Comparison of ENCODE assay signal across 8 mouse cellular contexts in genomic region chr6:38252139-38252538, GRCm38 (mm10). TPM values are rescaled to one million over a fixed set of nuclear protein-coding genes. Genes with fewer than 3 reads are reported as not detected.
DNase-seq lines count a peak whose midpoint lies in the region; ATAC-seq and TF ChIP-seq lines count a peak whose summit lies in the region.

No protein-coding gene starts in this region.

- WGBS in intestine, embryonic 14.5 days = 54% methylated on average over 10 of the region's 10 CpGs
- WGBS in intestine, postnatal 0 days = 82% methylated on average over 10 of the region's 10 CpGs
- WGBS in hindbrain, embryonic 10.5 days = 72% methylated on average over 10 of the region's 10 CpGs
- WGBS in olfactory bulb, adult 2 months = 86% methylated on average over 10 of the region's 10 CpGs

- no peak for TF ChIP-seq CTCF in intestine, postnatal 0 days (IDR thresholded peaks at IDR 0.05; ENCODE audit: low read depth)
- no peak for TF ChIP-seq CTCF in olfactory bulb, adult 2 months (IDR thresholded peaks at IDR 0.05; ENCODE audit: insufficient read depth, low read depth, low read length)

- H3K4me2 ChIP-seq in intestine, embryonic 14.5 days (ENCODE audit: low read length) = peak overlapping the region; percentile 84
- H3K4me2 ChIP-seq in intestine, postnatal 0 days (replicated peaks; ENCODE audit: low read depth) = no peak overlapping the region

- ATAC-seq in intestine, embryonic 14.5 days (replicated peaks; ENCODE audit: low FRiP score, low TSS enrichment, low read depth) = no peak
- ATAC-seq in intestine, postnatal 0 days = no peak

- H3K9ac ChIP-seq in intestine, embryonic 14.5 days (ENCODE audit: low read length) = no peak overlapping the region
- H3K9ac ChIP-seq in intestine, postnatal 0 days (ENCODE audit: low read depth, low read length) = no peak overlapping the region

- H3K27ac ChIP-seq in intestine, embryonic 14.5 days (ENCODE audit: low read depth) = no peak overlapping the region
- no peak overlapping the region for H3K27ac ChIP-seq in intestine, postnatal 0 days (ENCODE audit: low read depth, low read length)
- H3K27ac ChIP-seq in hindbrain, embryonic 10.5 days = peak overlapping the region; percentile 98
- H3K27ac ChIP-seq in olfactory bulb, adult 2 months (ENCODE audit: insufficient read depth, low read depth, low read length) = no peak overlapping the region

- no peaks in the 10 kb centered on the region for H3K9me3 ChIP-seq in intestine, embryonic 14.5 days (ENCODE audit: control insufficient read depth, low read length)
- no peaks in the 10 kb centered on the region for H3K9me3 ChIP-seq in intestine, postnatal 0 days (ENCODE audit: control insufficient read depth)
- no peaks in the 10 kb centered on the region for H3K9me3 ChIP-seq in hindbrain, embryonic 10.5 days

- TF ChIP-seq POLR2A in olfactory bulb, adult 2 months (IDR thresholded peaks at IDR 0.05; ENCODE audit: insufficient read depth, low read depth, low read length) = no peak

- no peak for DNase-seq in intestine, embryonic 14.5 days (ENCODE audit: low spot score)
- DNase-seq in hindbrain, embryonic 10.5 days (ENCODE audit: low spot score) = no peak
- DNase-seq in kidney, postnatal 4 days = peak; percentile 29 to 37
- DNase-seq in cerebellum, adult 9-11 months = no peak
- no peak for DNase-seq in gastrocnemius, adult 8-10 months (ENCODE audit: low spot score in 2 of 2)
- DNase-seq in cerebellum, postnatal 36 days = no peak

- 0 out of 2 replicates have a peak overlapping the region, but pooled peaks have one; percentile 52 for H3K4me3 ChIP-seq in intestine, embryonic 14.5 days (ENCODE audit: low read depth, low read length)
- H3K4me3 ChIP-seq in intestine, postnatal 0 days (ENCODE audit: low read depth, low read length) = no peak overlapping the region
- peak overlapping the region; percentile 75 for H3K4me3 ChIP-seq in hindbrain, embryonic 10.5 days
- H3K4me3 ChIP-seq in olfactory bulb, adult 2 months (ENCODE audit: insufficient read depth, low read depth, low read length) = peak overlapping the region; percentile 31

- H3K4me1 ChIP-seq in intestine, embryonic 14.5 days (replicated peaks; ENCODE audit: control insufficient read depth, insufficient read depth, low read length) = peaks cover 24% of the 10 kb centered on the region
- no peaks in the 10 kb centered on the region; the same call in 1 of the 2 replicates for H3K4me1 ChIP-seq in intestine, postnatal 0 days (replicated peaks; ENCODE audit: control insufficient read depth, insufficient read depth, low read length)
- H3K4me1 ChIP-seq in hindbrain, embryonic 10.5 days (replicated peaks) = peaks cover 45% of the 10 kb centered on the region
- H3K4me1 ChIP-seq in olfactory bulb, adult 2 months (ENCODE audit: control insufficient read depth, insufficient read depth, low read length) = peaks cover 19% of the 10 kb centered on the region

- H3K27me3 ChIP-seq in intestine, embryonic 14.5 days (replicated peaks; ENCODE audit: control insufficient read depth, insufficient read depth, low read length) = no peaks in the 10 kb centered on the region
- H3K27me3 ChIP-seq in intestine, postnatal 0 days (replicated peaks; ENCODE audit: control insufficient read depth, insufficient read depth, low read length) = no peaks in the 10 kb centered on the region
- H3K27me3 ChIP-seq in hindbrain, embryonic 10.5 days (ENCODE audit: insufficient read depth, poor library complexity, severe bottlenecking) = peaks cover 6% of the 10 kb centered on the region; the same call in 1 of the 2 replicates

- H3K36me3 ChIP-seq in intestine, embryonic 14.5 days (ENCODE audit: control insufficient read depth, insufficient read depth, low read length) = no peaks in the 10 kb centered on the region
- H3K36me3 ChIP-seq in intestine, postnatal 0 days (ENCODE audit: control insufficient read depth, insufficient read depth) = no peaks in the 10 kb centered on the region
- H3K36me3 ChIP-seq in hindbrain, embryonic 10.5 days = no peaks in the 10 kb centered on the region

RNA-seq across cellular contexts. Expression of gene D630045J12Rik, which starts 1.7 kb away (rescaled TPM):
- 5.6 and 6.9 TPM in 2 replicates for polyA plus RNA-seq in intestine, embryonic 14.5 days (2014; fragmentation: Nextera tagmentation; extraction: Ambion mirVana)
- 0.52 and 0.58 TPM in 2 replicates for polyA plus RNA-seq in intestine, postnatal 0 days (2015; fragmentation: Nextera tagmentation; extraction: Ambion mirVana)
- 6.9 and 8.4 TPM in 2 replicates for polyA plus RNA-seq in hindbrain, embryonic 10.5 days (2016; fragmentation: Nextera tagmentation; extraction: Ambion mirVana)
- polyA plus RNA-seq in olfactory bulb, adult 2 months (2012; ENCODE audit: insufficient read depth, insufficient read length, low replicate concordance, missing spikeins) = not detected in 2 replicates
- total RNA-seq in gastrocnemius, adult 8-10 months (2022) = under 1 TPM; 0.15 to 0.73 (median 0.24) TPM

RNA-seq across cellular contexts. Expression of gene Zc3hav1l, which starts 46.9 kb away (rescaled TPM):
- 12.8 and 15.6 TPM in 2 replicates for polyA plus RNA-seq in intestine, embryonic 14.5 days (2014; fragmentation: Nextera tagmentation; extraction: Ambion mirVana)
- polyA plus RNA-seq in intestine, postnatal 0 days (2015; fragmentation: Nextera tagmentation; extraction: Ambion mirVana) = 1.6 TPM in 2 replicates
- polyA plus RNA-seq in hindbrain, embryonic 10.5 days (2016; fragmentation: Nextera tagmentation; extraction: Ambion mirVana) = 13.0 and 15.2 TPM in 2 replicates
- not detected in 2 replicates for polyA plus RNA-seq in olfactory bulb, adult 2 months (2012; ENCODE audit: insufficient read depth, insufficient read length, low replicate concordance, missing spikeins)
- total RNA-seq in gastrocnemius, adult 8-10 months (2022) = under 1 TPM; 0.16 to 0.45 (median 0.18) TPM

Comparison
In these comparisons a context has a peak if more than half of its experiments do, and no peak if none do; other contexts are left out.
1. DNase-seq: peak in kidney, postnatal 4 days (2 of 2); none in intestine, embryonic 14.5 days (single experiment), hindbrain, embryonic 10.5 days (single experiment), cerebellum, adult 9-11 months (single experiment), gastrocnemius, adult 8-10 months (0 of 2) and cerebellum, postnatal 36 days (0 of 2).